Mouse (Mus musculus) kidney, postnatal 14 days (tissue): ENCODE measurements around the gene Wbp1l.

Experiments
- DNase-seq: peaks from one replicate; pipeline ENCODE4 v3.0.0; 2022; ENCODE audit warnings: mixed read lengths

Gene Wbp1l

GRCm38 (mm10) chr19:46706540-46707295 is 107.8 kb downstream of the Wbp1l start:
- no peak for DNase-seq
